Mouse (Mus musculus) kidney, embryonic 14.5 days (tissue): ENCODE data around the gene Ndufs2. TPM values are rescaled to one million over a fixed set of nuclear protein-coding genes. Genes with fewer than 3 reads are reported as not detected.
A peak's percentile ranks its signal among the peaks of the same experiment; 100 is the strongest.

Experiments used
- ATAC-seq: fragments of 200-750 bp; cut with Nextera tagmentation; 2 replicates; pipeline ENCODE4 v1.8.0; 2017; ENCODE audit warnings: moderate number of reproducible peaks, mild to moderate bottlenecking, moderate TSS enrichment, moderate library complexity; ENCODE audit not compliant: low FRiP score, low TSS enrichment
- H3K27ac ChIP-seq: fragments of 300-500 bp; sonication (generic); 2 replicates; pipeline ENCODE4 v1.5.1; 2014; ENCODE audit warnings: low read depth, mild to moderate bottlenecking, low read length, moderate library complexity, mixed read lengths
- H3K27me3 ChIP-seq: fragments of 300-500 bp; sonication (generic); 2 replicates; pipeline ENCODE4 v1.6.1; 2014; ENCODE audit warnings: mild to moderate bottlenecking, low read length; ENCODE audit not compliant: control insufficient read depth, insufficient read depth
- H3K36me3 ChIP-seq: fragments of 300-500 bp; sonication (generic); 2 replicates; pipeline ENCODE4 v1.6.1; 2014; ENCODE audit warnings: low read length, mixed read lengths; ENCODE audit not compliant: control insufficient read depth, insufficient read depth
- H3K4me1 ChIP-seq: fragments of 300-500 bp; sonication (generic); 2 replicates; pipeline ENCODE4 v1.6.1; 2014; ENCODE audit warnings: low read length, mixed read lengths; ENCODE audit not compliant: control insufficient read depth, insufficient read depth
- H3K4me2 ChIP-seq: fragments of 300-500 bp; sonication (generic); replicated peaks from 2 replicates; pipeline ENCODE4 v1.6.1; 2014; ENCODE audit warnings: low read depth, mild to moderate bottlenecking, low read length
- H3K4me3 ChIP-seq: fragments of 300-500 bp; sonication (generic); 2 replicates; pipeline ENCODE4 v1.5.1; 2014; ENCODE audit warnings: mild to moderate bottlenecking, low read length
- H3K9ac ChIP-seq: fragments of 300-500 bp; sonication (generic); 2 replicates; pipeline ENCODE4 v1.6.1; 2014; ENCODE audit warnings: low read depth, mild to moderate bottlenecking, low read length, moderate library complexity
- H3K9me3 ChIP-seq: fragments of 300-500 bp; sonication (generic); 2 replicates; pipeline ENCODE4 v1.6.1; 2016; ENCODE audit warnings: low read length; ENCODE audit not compliant: control insufficient read depth
- WGBS: fragments of 180-500 bp; shearing (Covaris S2); extraction: QIAGEN DNeasy Blood & Tissue Kit; methylation state at CpG from one replicate; pipeline ENCODE4 v1.1.7; 2014; 5-methylcytosine and 5-hydroxymethylcytosine counted together
- polyA plus RNA-seq: library from polyadenylated mRNA; unstranded; fragments of >200 nt; fragmentation: Nextera tagmentation; extraction: Ambion mirVana; gene quantifications from 2 replicates; pipeline ENCODE4 v1.2.1, GENCODE M21; 2014

Ndufs2 gene
- polyA plus RNA-seq, 1 experiment from 2014 or later = 293 TPM

DNA sequence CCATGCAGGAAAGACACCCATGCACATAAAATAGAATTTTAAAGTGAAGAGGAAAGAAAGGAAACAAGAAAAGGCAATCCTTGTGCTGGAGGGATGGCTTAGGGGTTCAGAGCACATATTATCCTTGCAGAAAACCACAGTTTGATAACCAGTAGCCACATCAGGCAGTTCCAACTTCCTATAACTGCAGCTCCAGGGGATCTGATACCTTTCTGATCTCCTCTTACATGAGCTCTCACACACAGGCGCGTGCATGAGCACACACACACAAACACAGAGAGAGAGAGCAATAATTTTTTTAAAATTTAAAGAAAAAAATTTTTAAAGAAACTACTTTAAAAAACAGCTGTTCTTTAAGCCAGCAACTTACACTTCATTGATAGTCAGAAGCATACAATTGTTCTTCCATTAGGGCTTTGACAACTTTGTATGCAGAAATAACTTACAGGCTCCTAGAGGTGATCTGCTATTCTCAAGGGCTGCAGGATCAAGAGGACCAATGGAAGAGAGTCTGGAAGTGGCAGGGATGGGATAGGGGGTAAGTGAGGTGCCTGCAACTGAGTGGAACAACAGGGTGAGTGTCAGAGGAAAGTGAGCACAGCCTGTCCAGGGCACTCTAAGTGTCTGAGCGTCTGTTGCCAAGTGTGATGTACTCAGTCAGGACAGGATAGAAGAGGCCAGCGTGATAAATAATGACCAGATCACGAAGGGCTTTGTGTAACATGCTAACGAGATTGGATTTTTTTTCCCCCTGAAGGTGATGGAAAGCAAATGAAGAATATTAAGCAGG is 45.3 kb downstream of the Ndufs2 start:
- H3K4me2 ChIP-seq = no peak overlapping the region
- H3K27ac ChIP-seq = no peak overlapping the region
- 71% methylated on average over 6 of the region's 6 CpGs for WGBS
- H3K36me3 ChIP-seq = no peaks in the 10 kb centered on the region
- no peak overlapping the region for H3K4me3 ChIP-seq
- H3K9ac ChIP-seq = no peak overlapping the region
- H3K9me3 ChIP-seq = no peaks in the 10 kb centered on the region
- H3K27me3 ChIP-seq = no peaks in the 10 kb centered on the region
- H3K4me1 ChIP-seq = no peaks in the 10 kb centered on the region
- ATAC-seq = no peak

DNA sequence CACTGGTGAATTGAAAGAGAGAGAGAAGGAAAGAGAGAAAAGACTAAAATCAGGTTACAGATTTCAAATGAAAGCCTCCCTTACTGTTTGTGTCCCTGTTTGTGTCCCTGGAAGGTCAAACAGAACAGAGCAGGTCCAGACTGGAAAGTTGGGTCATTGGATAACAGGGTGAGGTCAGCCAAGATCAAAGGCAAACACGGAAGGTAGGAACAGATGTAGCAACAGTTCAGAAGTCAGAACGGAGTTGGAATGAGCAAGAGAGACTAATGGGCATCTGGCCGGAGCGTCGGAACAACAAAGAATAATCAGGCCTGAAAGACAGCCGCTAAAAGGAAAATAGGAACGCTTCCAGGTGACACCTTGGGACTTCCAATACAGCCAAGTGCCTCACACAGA is 46.9 kb downstream of the Ndufs2 start:
- Histone ChIP-seq H3K27me3 (no peaks in the 10 kb centered on the region), H3K9me3 (no peaks in the 10 kb centered on the region), H3K4me2 (no peak overlapping the region), H3K27ac (no peak overlapping the region), H3K4me3 (no peak overlapping the region), H3K4me1 (no peaks in the 10 kb centered on the region), H3K36me3 (no peaks in the 10 kb centered on the region), H3K9ac (no peak overlapping the region)
- ATAC-seq = no peak
- WGBS = 66% methylated on average over 7 of the region's 7 CpGs

DNA sequence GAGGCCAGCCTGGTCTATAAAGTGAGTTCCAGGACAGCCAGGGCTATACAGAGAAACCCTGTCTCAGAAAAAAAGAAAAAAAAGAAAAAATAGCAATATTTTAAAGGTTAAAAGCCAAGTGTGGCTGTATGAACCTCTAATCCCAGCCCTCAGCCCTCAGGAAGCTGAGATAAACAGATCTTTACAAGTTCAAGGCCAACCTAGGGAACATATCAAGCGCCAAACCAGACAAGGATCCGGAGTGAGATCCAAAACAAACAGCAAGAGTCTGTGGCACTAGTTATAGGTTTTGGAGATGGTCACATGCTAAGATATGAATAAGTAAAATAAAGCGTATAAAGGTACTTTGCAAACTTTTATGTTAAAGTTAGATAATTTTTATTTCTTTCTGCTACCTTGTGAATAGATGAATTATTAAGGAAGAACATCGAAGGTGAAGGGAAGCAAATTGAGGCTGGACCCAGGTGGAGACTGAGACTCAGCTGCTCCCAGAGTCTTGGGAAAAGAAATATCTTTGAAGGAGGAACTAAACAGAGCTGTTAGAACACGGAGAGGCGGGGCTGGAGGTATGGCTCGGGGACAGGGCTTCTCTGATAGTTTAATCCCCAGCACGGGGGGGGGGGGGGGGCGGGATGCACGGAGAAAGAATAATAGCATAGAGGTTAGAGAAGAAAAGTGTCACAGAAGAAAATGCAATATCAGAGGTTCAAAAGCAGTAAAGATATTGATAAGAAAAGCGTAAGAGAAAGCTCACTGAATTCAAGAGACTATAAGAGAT is 47.5 kb downstream of the Ndufs2 start:
- Histone ChIP-seq H3K27ac (no peak overlapping the region), H3K27me3 (0 out of 2 replicates have a peak, but pooled peaks cover under 1% of the 10 kb centered on the region), H3K4me2 (no peak overlapping the region), H3K4me3 (no peak overlapping the region), H3K9me3 (no peaks in the 10 kb centered on the region), H3K36me3 (no peaks in the 10 kb centered on the region), H3K4me1 (no peaks in the 10 kb centered on the region), H3K9ac (no peak overlapping the region)
- 68% methylated on average over 10 of the region's 11 CpGs for WGBS
- ATAC-seq = no peak

DNA sequence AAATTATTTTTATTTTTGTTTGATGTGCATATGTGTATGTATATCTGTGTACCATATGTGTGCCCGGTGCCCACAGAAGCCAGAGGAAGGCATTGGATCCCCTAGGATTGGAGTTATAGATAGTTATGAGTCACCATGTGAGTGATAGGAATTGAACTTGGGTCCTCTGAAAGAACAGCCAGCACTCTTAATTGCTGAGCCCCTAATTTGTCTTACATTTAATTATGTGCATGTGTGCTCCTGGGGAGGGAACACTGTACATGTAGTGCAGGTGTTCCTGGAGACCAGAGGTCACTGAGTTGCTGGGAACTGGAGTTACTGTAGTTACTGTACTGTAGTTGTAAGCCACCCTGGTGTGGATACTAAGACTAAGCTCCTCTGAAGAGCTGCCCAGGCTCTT is 50.4 kb downstream of the Ndufs2 start:
- 93% methylated on average over 1 of the region's 1 CpGs for WGBS
- H3K9ac ChIP-seq = no peak overlapping the region
- peaks cover 20% of the 10 kb centered on the region for H3K27me3 ChIP-seq
- H3K4me1 ChIP-seq = peaks cover 3% of the 10 kb centered on the region
- ATAC-seq = no peak; the same call in 1 of the 2 replicates
- no peak overlapping the region for H3K4me3 ChIP-seq
- H3K27ac ChIP-seq = no peak overlapping the region
- H3K36me3 ChIP-seq = no peaks in the 10 kb centered on the region
- no peak overlapping the region for H3K4me2 ChIP-seq
- no peaks in the 10 kb centered on the region for H3K9me3 ChIP-seq

DNA sequence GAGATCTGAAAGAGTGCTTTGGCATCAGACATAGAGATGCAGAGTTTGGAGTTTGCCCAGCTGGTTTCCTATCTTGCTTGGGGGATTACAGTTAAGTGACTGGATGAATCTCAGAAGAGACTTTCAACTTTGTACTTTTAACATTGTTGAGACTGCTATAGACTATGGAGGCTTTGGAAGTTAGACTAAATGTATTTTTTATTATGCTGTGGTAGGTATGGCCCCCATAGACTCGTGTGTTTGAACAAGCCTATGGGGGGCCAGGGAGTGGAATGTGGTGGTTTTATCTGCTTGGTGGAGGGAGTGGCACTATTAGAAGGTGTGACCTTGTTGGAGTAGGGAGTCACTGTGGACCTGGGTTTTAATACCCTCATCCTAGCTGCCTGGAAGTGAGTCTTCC is 51.7 kb downstream of the Ndufs2 start:
- WGBS = 57% methylated on average over 1 of the region's 1 CpGs
- no peaks in the 10 kb centered on the region for H3K9me3 ChIP-seq
- H3K9ac ChIP-seq = no peak overlapping the region
- peaks cover 33% of the 10 kb centered on the region for H3K27me3 ChIP-seq
- H3K27ac ChIP-seq = no peak overlapping the region
- no peak overlapping the region for H3K4me3 ChIP-seq
- no peak overlapping the region for H3K4me2 ChIP-seq
- H3K36me3 ChIP-seq = no peaks in the 10 kb centered on the region
- peaks cover 6% of the 10 kb centered on the region for H3K4me1 ChIP-seq
- ATAC-seq = no peak

DNA sequence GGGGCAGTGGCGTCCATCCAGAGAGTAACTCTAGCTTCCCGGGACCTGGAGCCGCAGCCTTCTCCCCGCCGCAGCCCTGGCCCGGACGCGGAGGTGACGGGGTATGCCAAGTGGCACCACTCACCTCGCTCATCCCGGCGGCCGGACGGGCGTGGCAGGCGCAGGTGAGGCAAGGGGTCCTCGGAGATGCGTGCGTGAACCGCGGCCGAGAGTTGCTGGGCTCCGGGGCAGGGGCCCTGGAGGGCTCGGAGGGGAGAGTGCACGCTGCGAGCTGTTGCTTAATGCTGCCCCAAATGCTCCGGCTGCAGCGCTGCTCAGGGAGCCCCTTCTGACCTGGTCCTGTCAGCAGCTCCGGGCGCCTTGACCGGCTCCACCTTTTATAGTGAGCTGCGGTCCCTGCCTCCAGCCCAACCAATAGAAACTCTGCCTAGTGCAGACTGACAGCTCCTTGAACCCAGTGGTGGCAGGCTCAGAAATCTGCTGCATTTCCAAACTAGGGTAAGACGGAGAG is 55.2 kb downstream of the Ndufs2 start, which contains the start of gene Pcp4l1:
TSS of gene Pcp4l1 (minus strand) at position 382 of the 511 bp plus-strand sequence.
- Histone ChIP-seq H3K4me1 (peaks cover 17% of the 10 kb centered on the region), H3K4me2 (peak within 1 kb of the TSS; percentile 94), H3K27ac (no peak within 1 kb of the TSS), H3K36me3 (no peaks in the 10 kb centered on the region), H3K4me3 (peak within 1 kb of the TSS; percentile 52), H3K27me3 (peaks cover 50% of the 10 kb centered on the region), H3K9ac (peak within 1 kb of the TSS; percentile 47; the same call in 1 of the 2 replicates), H3K9me3 (no peaks in the 10 kb centered on the region)
- WGBS = under 1% methylated on average over 33 of the region's 33 CpGs
- ATAC-seq = peak; percentile 82

DNA sequence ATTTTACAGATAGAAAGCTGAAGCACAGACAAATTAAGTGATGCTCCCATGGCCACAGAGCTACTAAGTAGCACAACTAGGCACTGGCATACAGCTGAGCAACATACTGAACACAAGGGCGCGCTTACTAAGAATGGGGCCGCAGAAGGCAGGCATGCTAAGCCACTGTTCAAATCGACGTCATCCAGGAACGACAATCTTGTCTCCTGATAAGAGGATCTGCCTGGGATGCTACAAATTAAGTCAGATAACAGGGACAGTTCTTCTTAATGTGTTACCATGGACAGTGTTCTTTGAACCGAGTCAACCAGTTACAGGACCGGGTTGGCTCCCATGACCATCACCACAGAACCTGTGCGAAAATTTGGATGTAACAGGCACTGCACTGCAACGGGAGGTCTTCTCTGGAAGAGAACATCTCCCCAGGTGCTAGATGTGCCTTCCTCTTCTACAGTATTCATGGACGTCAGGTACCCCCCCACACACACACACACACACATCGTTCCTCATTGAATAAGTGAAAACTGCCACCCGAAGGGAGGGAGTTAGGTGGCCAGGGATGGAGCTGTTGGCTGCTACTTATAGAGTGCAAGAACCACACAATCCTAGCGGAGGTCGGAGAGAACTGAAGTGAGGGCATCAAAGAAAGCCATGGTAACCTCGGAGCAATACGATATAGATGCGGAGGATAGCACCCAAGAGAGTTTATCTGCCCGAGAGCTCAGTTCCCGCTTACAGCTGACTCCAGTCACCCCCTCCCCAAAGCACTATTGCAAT is 56.0 kb downstream of the Ndufs2 start:
- peak overlapping the region; percentile 52 for H3K4me3 ChIP-seq
- no peaks in the 10 kb centered on the region for H3K36me3 ChIP-seq
- WGBS = 8% methylated on average over 20 of the region's 20 CpGs
- ATAC-seq = no peak
- peak overlapping the region; percentile 94 for H3K4me2 ChIP-seq
- H3K9ac ChIP-seq = no peak overlapping the region
- peaks cover 52% of the 10 kb centered on the region for H3K27me3 ChIP-seq
- H3K9me3 ChIP-seq = no peaks in the 10 kb centered on the region
- peaks cover 17% of the 10 kb centered on the region for H3K4me1 ChIP-seq
- H3K27ac ChIP-seq = no peak overlapping the region

DNA sequence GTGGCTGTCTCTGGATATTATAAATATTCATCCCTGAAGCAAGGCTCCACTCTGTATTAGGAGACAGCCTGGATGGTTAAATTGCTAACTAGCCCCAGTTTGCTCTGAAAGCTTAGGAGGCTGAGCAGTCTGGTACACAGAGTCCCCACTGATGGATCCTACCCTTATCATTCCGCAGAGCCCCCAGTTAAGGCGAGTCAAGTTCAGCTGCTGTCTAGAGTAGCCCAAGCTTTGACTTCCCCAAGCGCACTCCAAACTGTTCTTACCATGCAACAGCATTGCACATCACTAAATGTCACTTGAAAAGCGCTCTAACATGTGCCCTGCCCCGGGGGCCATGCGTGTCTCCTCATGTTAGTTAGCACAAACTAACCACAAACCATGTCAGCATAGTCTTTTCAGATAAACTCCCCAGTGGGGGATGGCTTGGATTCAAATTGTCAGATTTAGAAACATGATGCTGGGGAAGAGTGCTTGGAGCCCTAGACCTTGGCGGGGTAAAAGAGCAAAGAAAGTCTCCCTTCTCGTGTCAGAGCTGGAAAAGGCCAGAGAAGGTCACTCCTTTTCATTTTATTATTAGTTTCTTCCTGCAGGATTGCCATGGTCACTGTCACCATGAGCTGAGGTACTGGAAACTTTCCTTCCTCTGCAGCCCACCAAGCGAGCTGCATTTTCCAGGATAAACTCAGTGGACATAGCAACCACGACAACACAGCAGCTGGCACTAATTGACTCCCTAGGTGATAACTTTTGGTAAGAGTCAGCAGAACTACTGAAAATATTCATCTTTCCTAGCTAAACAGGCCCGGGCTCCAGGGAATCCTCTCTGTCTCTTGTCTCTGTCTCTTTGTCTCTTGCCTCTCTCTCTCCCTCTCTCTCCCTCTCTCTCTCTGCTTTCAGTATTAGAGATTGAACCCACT is 57.0 kb downstream of the Ndufs2 start:
- WGBS = 32% methylated on average over 11 of the region's 11 CpGs
- Histone ChIP-seq H3K4me2 (no peak overlapping the region), H3K27ac (no peak overlapping the region), H3K27me3 (peaks cover 52% of the 10 kb centered on the region), H3K9me3 (no peaks in the 10 kb centered on the region), H3K36me3 (no peaks in the 10 kb centered on the region), H3K4me1 (peaks cover 24% of the 10 kb centered on the region), H3K9ac (no peak overlapping the region), H3K4me3 (no peak overlapping the region)
- ATAC-seq = no peak
